Mouse (Mus musculus) stomach, embryonic 16.5 days (tissue): Measurements from ENCODE around the gene Ncln. TPM values are rescaled to one million over a fixed set of nuclear protein-coding genes. Genes with fewer than 3 reads are reported as not detected.

Experiments used
- ATAC-seq: fragments of 200-750 bp; cut with Nextera tagmentation; 2 replicates; pipeline ENCODE4 v1.8.0; 2017; ENCODE audit warnings: moderate number of reproducible peaks, moderate TSS enrichment; ENCODE audit not compliant: insufficient read depth, low FRiP score
- H3K27ac ChIP-seq: fragments of 300-500 bp; sonication (generic); 2 replicates; pipeline ENCODE4 v1.5.1; 2014; ENCODE audit warnings: low read length
- H3K27me3 ChIP-seq: fragments of 300-500 bp; sonication (generic); 2 replicates; pipeline ENCODE4 v1.6.1; 2014; ENCODE audit warnings: low read length, control low read depth, mixed read lengths; ENCODE audit not compliant: control insufficient read depth, insufficient read depth
- H3K36me3 ChIP-seq: fragments of 300-500 bp; sonication (generic); 2 replicates; pipeline ENCODE4 v1.6.1; 2014; ENCODE audit warnings: low read length; ENCODE audit not compliant: control insufficient read depth, insufficient read depth
- H3K4me1 ChIP-seq: fragments of 300-500 bp; sonication (generic); 2 replicates; pipeline ENCODE4 v1.6.1; 2014; ENCODE audit warnings: low read length, control low read depth, mixed read lengths; ENCODE audit not compliant: control insufficient read depth, insufficient read depth
- H3K4me2 ChIP-seq: fragments of 300-500 bp; sonication (generic); 2 replicates; pipeline ENCODE4 v1.6.1; 2014; ENCODE audit warnings: low read depth, low read length, mixed read lengths
- H3K4me3 ChIP-seq: fragments of 300-500 bp; sonication (generic); replicated peaks from 2 replicates; pipeline ENCODE4 v1.5.1; 2014; ENCODE audit warnings: mild to moderate bottlenecking, low read length
- H3K9ac ChIP-seq: fragments of 300-500 bp; sonication (generic); 2 replicates; pipeline ENCODE4 v1.6.1; 2014; ENCODE audit warnings: low read length
- H3K9me3 ChIP-seq: fragments of 300-500 bp; sonication (generic); replicated peaks from 2 replicates; pipeline ENCODE4 v1.6.1; 2016; ENCODE audit warnings: low read length, control low read depth; ENCODE audit not compliant: control insufficient read depth
- WGBS: fragments of 180-500 bp; shearing (Covaris S2); extraction: QIAGEN DNeasy Blood & Tissue Kit; methylation state at CpG from one replicate; pipeline ENCODE4 v1.1.7; 2014; 5-methylcytosine and 5-hydroxymethylcytosine counted together
- polyA plus RNA-seq: library from polyadenylated mRNA; unstranded; fragments of >200 nt; fragmentation: Nextera tagmentation; extraction: Ambion mirVana; gene quantifications from 2 replicates; pipeline ENCODE4 v1.2.1, GENCODE M21; 2015

Ncln gene
- polyA plus RNA-seq, 1 experiment from 2014 or later = 88.4 TPM

- Histone ChIP-seq H3K36me3 (no peaks in the 10 kb centered on the region), H3K27ac (no peak overlapping the region), H3K4me1 (no peaks in the 10 kb centered on the region), H3K4me3 (no peak overlapping the region), H3K4me2 (no peak overlapping the region), H3K9me3 (no peaks in the 10 kb centered on the region), H3K27me3 (no peaks in the 10 kb centered on the region), H3K9ac (no peak overlapping the region)
- WGBS = 68% methylated on average over 6 of the region's 6 CpGs
- no peak for ATAC-seq
Observed at GRCm38 (mm10) chr10:81519227-81519977, 23.2 kb upstream of the Ncln start.

GRCm38 (mm10) chr10:81518546-81518945 is 22.4 kb upstream of the Ncln start:
- Histone ChIP-seq H3K36me3 (no peaks in the 10 kb centered on the region), H3K9me3 (no peaks in the 10 kb centered on the region), H3K4me1 (no peaks in the 10 kb centered on the region), H3K27me3 (no peaks in the 10 kb centered on the region), H3K4me2 (no peak overlapping the region), H3K4me3 (no peak overlapping the region), H3K27ac (no peak overlapping the region), H3K9ac (no peak overlapping the region)
- no peak for ATAC-seq
- 14% methylated on average over 4 of the region's 4 CpGs for WGBS

- H3K9ac ChIP-seq = no peak overlapping the region
- no peaks in the 10 kb centered on the region for H3K4me1 ChIP-seq
- H3K36me3 ChIP-seq = no peaks in the 10 kb centered on the region
- no peaks in the 10 kb centered on the region for H3K27me3 ChIP-seq
- no peak overlapping the region for H3K27ac ChIP-seq
- ATAC-seq = no peak
- H3K4me3 ChIP-seq = no peak overlapping the region
- WGBS = 78% methylated on average over 8 of the region's 8 CpGs
- H3K9me3 ChIP-seq = no peaks in the 10 kb centered on the region
- no peak overlapping the region for H3K4me2 ChIP-seq
Observed at GRCm38 (mm10) chr10:81517227-81517626, 21.0 kb upstream of the Ncln start.

GRCm38 (mm10) chr10:81513798-81514197 is 17.6 kb upstream of the Ncln start:
- Histone ChIP-seq H3K9ac (no peak overlapping the region), H3K4me1 (no peaks in the 10 kb centered on the region), H3K4me2 (no peak overlapping the region), H3K36me3 (no peaks in the 10 kb centered on the region), H3K27me3 (no peaks in the 10 kb centered on the region), H3K27ac (no peak overlapping the region), H3K4me3 (no peak overlapping the region), H3K9me3 (no peaks in the 10 kb centered on the region)
- WGBS = 85% methylated on average over 5 of the region's 5 CpGs
- ATAC-seq = no peak

- no peak overlapping the region for H3K4me3 ChIP-seq
- ATAC-seq = no peak
- no peaks in the 10 kb centered on the region for H3K4me1 ChIP-seq
- WGBS = 67% methylated on average over 14 of the region's 14 CpGs
- no peak overlapping the region for H3K9ac ChIP-seq
- no peaks in the 10 kb centered on the region for H3K9me3 ChIP-seq
- H3K36me3 ChIP-seq = no peaks in the 10 kb centered on the region
- H3K27ac ChIP-seq = no peak overlapping the region
- H3K27me3 ChIP-seq = no peaks in the 10 kb centered on the region
- H3K4me2 ChIP-seq = no peak overlapping the region
Observed at GRCm38 (mm10) chr10:81510246-81510810, 14.1 kb upstream of the Ncln start.

GRCm38 (mm10) chr10:81507691-81508489 is 11.7 kb upstream of the Ncln start:
- 63% methylated on average over 13 of the region's 13 CpGs for WGBS
- H3K36me3 ChIP-seq = no peaks in the 10 kb centered on the region
- H3K4me2 ChIP-seq = no peak overlapping the region
- no peak for ATAC-seq
- H3K9me3 ChIP-seq = no peaks in the 10 kb centered on the region
- H3K4me3 ChIP-seq = no peak overlapping the region
- no peak overlapping the region for H3K9ac ChIP-seq
- 0 out of 2 replicates have a peak, but pooled peaks cover under 1% of the 10 kb centered on the region for H3K4me1 ChIP-seq
- H3K27ac ChIP-seq = no peak overlapping the region
- peaks cover 6% of the 10 kb centered on the region; the same call in 1 of the 2 replicates for H3K27me3 ChIP-seq

GRCm38 (mm10) chr10:81507095-81507494 is 10.9 kb upstream of the Ncln start:
- Histone ChIP-seq H3K9me3 (no peaks in the 10 kb centered on the region), H3K4me1 (0 out of 2 replicates have a peak, but pooled peaks cover 6% of the 10 kb centered on the region), H3K27me3 (peaks cover 6% of the 10 kb centered on the region; the same call in 1 of the 2 replicates), H3K9ac (no peak overlapping the region), H3K36me3 (no peaks in the 10 kb centered on the region), H3K4me2 (no peak overlapping the region), H3K4me3 (no peak overlapping the region), H3K27ac (no peak overlapping the region)
- no peak for ATAC-seq
- WGBS = 40% methylated on average over 6 of the region's 6 CpGs

- Histone ChIP-seq H3K27ac (no peak overlapping the region), H3K27me3 (peaks cover 6% of the 10 kb centered on the region; the same call in 1 of the 2 replicates), H3K4me1 (0 out of 2 replicates have a peak, but pooled peaks cover 6% of the 10 kb centered on the region), H3K36me3 (no peaks in the 10 kb centered on the region), H3K9ac (no peak overlapping the region), H3K4me2 (no peak overlapping the region), H3K9me3 (no peaks in the 10 kb centered on the region), H3K4me3 (no peak overlapping the region)
- ATAC-seq = no peak
- WGBS = 71% methylated on average over 15 of the region's 15 CpGs
Observed at GRCm38 (mm10) chr10:81505016-81505664, 8.9 kb upstream of the Ncln start.
